Mouse (Mus musculus): ENCODE measurements around the gene Ctnna3. TPM values are rescaled to one million over a fixed set of nuclear protein-coding genes. Genes with fewer than 3 reads are reported as not detected.

The Ctnna3 gene
- polyA plus RNA-seq, 1 experiment = 0.70 TPM

DNA sequence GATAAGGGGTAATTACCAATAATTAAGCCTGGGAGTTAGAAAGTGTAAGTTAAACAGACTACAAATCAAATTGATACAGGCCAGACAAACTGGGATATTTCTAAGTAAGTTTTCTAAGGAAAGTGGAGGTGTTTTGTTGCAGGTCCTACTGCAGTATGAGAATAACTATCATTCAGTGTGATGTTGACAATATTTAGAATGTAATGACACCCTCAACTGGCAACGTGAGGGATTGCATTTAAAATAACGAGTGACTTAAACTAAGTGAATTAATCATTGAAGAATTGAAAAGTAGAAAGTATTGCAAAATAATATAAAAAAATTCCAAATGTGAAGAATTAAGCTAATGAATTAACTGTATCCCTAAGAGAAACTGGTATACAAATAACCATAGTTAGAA, 49.0 kb downstream of the Ctnna3 start:
- peak in 1 of 2 experiments; percentile 44 for DNase-seq (ENCODE audit: extremely low spot score in 1 of 2, low spot score in 1 of 2)

DNA sequence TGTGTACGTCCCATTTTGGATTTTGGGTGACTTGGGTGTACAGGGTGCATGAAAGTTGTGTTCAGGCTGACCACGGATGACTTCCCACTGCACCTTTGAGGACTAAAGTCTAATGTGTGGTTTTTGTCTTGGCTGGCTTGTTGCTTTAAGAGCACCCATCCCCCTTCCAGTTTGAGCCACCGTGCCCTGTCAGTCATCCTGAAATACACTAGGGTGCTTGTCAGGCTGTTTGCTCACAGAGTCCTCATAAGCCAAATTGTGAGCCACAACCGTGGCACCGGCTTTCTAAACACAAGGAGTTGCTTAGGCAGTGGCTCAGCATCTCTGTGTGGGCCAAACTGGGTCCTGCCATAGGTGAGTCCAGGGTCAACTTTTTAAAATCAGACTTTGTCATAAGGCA, 50.2 kb downstream of the Ctnna3 start:
- no peak for DNase-seq (ENCODE audit: extremely low spot score in 1 of 2, low spot score in 1 of 2)

DNA sequence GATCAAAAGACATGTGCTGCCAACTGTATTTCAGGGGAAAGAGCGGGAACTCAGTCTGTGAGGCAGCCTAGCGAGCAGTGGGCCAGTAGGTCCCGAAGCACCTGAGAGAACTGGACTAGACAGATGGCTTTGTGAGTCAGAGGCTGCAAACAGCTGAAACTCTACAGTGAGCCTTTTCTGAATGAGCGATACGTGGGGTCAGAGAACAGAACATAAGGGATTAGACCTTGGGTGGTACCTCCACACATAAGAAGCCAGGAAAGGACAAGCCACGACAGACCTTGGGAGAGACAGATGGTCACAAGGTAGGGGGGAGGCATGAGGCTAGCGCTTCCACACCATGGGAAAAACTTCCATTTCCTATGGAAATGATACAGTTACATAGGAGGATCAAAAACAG, 58.4 kb downstream of the Ctnna3 start:
- DNase-seq (ENCODE audit: extremely low spot score in 1 of 2, low spot score in 1 of 2) = no peak

DNA sequence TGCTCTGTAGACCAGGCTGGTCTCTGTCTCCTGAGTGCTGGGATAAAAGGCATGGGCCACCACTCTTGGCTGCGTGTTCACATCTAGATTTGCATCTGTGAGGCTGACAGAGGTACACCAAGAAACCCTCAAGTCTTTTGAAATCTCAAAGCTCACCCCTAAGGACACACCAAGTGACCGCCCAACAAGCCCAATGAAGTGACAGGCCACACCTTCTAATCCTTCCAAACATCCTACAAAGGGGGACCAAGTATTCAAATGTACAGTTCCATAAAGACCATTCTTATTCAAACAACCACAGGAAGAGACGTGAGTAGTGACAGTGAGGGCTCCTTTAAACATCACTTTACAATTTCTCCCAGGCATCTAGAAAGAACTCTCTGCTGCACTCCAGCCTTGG, 94.1 kb downstream of the Ctnna3 start:
- DNase-seq (ENCODE audit: extremely low spot score in 1 of 2, low spot score in 1 of 2) = no peak

DNA sequence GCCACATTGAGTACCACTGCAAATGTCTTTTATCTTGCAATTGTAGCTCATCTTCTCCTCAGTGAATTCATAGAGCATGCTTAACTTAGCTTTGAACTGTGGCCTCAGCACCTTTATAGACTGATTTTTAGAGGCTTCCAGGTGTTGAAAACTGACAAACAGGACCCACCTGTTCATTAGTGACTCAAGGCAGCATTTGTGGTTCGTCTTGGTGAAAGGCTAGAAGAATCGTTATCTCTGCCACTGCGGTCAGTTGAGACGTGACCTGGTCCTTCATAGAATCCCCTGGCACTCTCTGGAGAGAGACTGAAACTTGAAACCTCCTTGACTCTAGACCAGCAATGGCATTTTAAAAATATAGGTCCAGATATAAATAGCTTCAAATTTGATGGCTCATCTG, 96.1 kb downstream of the Ctnna3 start:
- DNase-seq (ENCODE audit: extremely low spot score in 1 of 2, low spot score in 1 of 2) = no peak

DNA sequence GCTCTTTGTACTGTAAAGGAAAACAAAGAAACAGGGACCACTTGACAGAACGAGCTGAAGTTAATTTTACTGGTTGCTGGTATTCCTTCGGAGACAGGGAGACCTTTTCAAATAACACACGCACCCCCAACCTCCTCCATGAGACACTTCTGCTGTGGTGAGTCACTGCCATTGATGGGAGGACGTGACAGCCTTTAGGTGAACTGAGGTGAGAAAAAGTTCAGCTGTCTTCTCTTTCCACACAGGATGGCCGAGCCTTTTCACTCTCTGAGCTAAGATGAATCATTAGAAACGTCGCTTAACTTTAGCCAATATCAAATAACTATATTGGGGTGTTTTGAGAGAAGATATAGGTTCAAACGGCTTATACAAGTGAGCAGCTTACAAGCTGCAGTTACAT, 102.5 kb downstream of the Ctnna3 start:
- DNase-seq (ENCODE audit: extremely low spot score in 1 of 2, low spot score in 1 of 2) = peak in 1 of 2 experiments; percentile 17

DNA sequence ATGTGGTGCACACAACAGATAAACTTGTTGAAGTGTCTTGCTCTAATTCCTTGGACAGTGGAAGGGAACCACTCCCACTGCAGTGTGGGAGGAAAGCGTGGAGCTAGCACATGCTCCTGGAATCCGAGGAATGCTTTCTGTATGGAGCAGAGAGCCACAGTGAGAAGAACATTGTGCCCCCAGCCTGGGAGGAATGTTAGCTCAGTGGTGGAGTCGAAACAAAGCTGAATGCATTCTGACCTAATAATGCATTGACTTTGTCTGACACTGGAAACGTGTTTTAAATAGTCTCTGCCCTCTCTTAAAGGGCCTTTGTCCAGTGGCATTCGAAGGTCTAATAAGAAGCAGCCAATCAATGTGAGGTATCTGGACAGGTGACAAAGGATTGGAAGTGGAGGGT, 111.9 kb downstream of the Ctnna3 start:
- DNase-seq (ENCODE audit: extremely low spot score in 1 of 2, low spot score in 1 of 2) = no peak

DNA sequence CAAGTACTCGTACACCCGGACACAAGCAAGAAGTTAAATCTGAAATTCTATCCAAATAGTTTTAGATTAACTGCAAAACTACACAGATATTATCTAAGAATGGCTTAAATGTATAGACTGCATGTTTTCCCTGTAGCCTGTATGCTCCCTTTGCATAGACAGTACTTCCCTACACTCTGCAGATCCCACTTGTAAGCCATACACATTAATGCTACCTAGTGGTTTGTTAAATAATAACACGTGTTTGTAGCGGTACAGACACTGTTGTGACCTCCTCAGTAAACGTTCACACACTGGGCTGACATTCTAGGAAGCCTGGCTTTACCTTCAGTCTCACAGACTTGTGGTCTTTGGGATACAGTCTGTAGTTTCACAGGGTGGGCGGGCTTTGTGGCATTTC, 112.6 kb downstream of the Ctnna3 start:
- no peak for DNase-seq (ENCODE audit: extremely low spot score in 1 of 2, low spot score in 1 of 2)

DNA sequence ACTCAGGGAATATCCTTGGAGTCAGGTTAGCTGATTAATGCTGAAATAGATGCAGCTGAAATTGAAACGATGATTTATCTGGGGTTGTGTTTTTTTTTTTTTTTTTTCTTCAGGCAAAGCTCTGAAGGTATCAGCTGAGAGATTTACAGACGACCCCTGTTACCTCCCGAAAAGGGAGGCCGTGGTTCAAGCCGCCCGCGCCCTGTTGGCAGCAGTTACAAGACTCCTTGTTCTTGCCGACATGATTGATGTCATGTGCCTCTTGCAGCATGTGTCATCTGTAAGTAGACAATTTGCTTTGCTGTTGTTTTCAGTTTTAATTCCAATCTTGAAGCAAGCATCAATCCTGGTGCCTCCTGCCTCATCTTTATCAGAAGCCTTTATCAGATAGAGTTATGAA, 136.8 kb downstream of the Ctnna3 start:
- no peak for DNase-seq (ENCODE audit: extremely low spot score in 1 of 2, low spot score in 1 of 2)

DNA sequence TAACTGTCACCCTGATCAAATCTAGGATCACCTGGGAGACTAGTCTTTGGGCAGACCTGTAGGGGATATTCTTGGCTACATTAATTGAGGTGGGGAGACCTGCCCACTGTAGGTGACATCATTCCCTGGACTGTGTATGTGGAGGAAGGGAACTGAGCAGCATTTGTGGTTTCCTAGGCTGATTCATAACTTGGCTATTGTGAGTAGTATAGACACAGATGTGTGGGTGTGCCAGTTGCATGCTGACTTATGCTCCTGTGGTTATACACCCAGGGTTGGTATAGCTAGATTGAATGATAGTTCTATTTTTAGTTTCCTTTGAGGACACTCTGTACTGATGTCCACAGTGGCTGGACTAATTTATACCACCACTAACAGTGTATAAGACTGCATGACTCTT, 141.7 kb downstream of the Ctnna3 start:
- no peak for DNase-seq (ENCODE audit: extremely low spot score in 1 of 2, low spot score in 1 of 2)

DNA sequence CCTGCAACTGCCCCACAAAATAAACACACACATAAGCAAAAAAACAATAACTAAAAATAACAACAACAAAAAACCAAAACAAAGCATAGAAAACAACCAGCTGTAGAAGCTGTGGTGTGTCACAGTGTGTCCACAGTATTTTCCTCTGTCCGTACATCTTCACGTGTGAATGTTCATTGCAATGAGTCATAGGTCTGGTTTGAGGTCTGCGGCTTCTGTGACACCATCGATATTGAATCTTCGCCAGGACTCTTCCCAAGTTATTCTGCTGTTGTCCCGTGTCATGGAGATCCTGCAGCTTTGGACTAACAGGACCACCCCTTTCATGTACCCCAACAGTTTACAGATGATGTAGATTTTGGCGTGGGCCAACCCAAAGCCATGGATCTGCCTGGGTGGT, 143.0 kb downstream of the Ctnna3 start:
- no peak for DNase-seq (ENCODE audit: extremely low spot score in 1 of 2, low spot score in 1 of 2)

DNA sequence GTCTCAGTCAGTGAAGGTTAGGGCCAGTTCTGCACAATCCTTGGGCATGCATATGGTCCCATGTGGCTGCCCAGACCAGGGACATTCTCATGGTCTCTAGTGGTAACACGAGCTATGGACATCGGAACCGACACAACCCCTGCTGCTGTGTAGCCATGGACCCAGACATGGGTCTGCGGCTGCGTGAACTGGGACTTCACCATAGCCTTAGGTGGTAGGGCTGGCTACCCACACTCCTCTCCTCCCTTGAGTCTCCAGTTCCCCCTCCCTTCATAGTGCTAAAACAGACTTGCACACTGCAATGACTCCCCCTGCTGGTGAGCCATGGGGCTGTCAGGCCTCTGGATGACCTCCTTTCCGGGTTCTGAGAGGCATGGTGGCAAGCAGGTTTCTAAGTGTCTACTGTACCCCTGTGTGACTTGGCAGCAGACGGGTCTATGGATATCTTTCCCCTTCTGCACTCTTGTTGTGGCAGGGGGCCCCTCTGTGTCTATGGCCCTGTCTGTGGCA, 144.3 kb downstream of the Ctnna3 start:
- peak in 1 of 2 experiments; percentile 50 for DNase-seq (ENCODE audit: extremely low spot score in 1 of 2, low spot score in 1 of 2)

DNA sequence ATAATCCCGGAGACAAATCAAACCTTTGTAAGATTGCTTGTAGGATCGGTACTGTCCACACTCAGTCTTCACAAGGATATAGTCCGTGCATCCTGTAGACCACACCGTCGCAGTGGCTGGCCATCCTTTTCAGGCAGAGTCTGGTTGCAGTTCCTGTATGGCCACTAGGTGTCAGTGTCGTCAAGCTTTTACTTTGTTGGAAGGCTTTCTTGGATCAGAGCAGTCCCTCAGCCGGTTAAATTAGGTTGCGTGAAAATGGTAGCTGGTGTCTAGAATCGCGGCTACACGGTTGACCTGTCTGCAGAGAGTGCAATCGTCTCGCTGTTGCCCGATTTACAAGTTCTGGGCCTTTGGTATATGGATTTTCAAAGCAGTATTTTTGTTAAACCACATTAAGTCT, 152.7 kb downstream of the Ctnna3 start:
- peak; percentile 59 to 96 for DNase-seq (ENCODE audit: extremely low spot score in 1 of 2, low spot score in 1 of 2)

DNA sequence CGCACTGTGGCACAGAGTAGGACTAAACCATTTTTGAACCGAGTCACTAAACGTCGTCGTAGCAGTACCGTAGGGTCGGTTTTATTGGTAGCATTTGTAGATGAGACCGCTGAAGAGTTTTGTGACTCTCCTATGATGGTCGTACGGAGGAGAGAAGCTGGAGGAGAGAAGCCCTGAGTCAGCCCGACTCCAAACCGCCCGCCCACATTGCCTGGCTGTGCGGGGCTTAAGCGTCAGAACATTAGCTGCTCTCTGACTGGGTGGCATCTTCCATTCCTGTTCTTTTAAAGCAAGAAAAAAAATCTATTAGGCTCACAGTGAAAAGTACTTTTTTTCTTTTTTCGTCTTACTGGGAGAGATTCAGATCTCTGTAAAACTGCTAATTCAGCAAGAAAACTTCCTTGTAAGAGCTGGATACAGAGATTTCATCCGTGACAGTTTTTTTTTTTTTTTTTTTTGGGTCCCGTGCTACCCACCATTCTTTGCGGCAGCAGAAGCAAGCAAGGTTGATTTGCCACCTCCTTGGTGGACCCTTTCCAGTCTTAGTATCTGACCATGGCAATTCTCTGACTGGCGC, 154.0 kb downstream of the Ctnna3 start:
- DNase-seq (ENCODE audit: extremely low spot score in 1 of 2, low spot score in 1 of 2) = peak in 1 of 2 experiments; percentile 33

DNA sequence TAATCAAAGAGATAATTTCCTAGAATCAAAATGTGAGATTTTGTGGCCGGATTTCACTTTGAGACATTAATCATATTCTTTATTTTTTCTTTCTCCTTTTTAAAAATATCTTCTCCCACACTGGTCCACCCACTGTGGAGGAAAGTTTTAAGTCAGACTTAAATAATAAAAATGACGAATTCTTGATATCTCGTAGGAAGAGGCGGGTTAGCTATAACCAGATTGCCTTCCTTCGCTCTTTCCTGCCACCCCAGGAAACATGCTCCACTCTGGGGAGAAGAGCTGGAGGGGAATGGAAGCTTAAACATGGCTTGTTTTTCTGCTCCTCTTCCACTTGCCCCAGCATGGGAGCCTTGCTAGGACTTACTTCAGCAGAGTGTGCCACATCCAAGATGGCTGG, 169.5 kb downstream of the Ctnna3 start:
- DNase-seq (ENCODE audit: extremely low spot score in 1 of 2, low spot score in 1 of 2) = no peak

DNA sequence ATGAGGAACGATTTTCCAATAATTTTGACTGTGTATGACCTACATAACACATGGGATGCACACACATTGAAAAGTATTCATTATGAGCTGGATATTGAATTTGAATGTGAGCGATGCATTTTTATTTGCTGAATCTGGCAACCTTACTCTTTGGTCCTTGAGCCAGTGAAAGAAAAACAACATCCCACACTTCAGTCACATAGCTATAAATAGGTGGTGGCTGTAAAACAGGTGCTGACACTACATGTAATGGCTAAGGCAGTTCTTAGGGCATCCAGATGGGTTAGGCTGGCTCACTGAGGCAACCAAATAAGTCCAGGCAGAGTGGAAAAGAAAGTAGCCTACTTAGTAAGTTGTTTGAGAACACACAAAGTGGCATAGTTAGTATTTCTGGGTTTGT, 171.3 kb downstream of the Ctnna3 start:
- DNase-seq (ENCODE audit: extremely low spot score in 1 of 2, low spot score in 1 of 2) = no peak

DNA sequence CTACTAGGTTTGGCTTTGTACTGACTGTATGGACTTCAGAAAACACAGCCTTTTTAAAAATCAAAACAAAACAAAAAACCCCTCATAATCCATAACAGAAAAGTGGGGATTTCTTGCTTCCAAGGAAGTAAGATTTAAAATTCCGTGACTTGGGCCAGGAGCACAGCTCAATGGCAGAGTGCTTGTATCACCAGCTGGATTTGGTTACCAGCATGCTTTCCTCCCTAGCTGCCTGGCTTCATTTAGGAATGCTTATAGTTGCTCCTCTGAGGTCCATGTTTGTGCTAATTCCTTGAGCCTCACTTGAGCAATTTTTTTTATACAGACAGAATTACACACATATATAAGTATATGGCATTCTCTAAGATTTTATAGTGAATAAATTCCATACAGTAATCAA, 198.6 kb downstream of the Ctnna3 start:
- no peak for DNase-seq (ENCODE audit: extremely low spot score in 1 of 2, low spot score in 1 of 2)

DNA sequence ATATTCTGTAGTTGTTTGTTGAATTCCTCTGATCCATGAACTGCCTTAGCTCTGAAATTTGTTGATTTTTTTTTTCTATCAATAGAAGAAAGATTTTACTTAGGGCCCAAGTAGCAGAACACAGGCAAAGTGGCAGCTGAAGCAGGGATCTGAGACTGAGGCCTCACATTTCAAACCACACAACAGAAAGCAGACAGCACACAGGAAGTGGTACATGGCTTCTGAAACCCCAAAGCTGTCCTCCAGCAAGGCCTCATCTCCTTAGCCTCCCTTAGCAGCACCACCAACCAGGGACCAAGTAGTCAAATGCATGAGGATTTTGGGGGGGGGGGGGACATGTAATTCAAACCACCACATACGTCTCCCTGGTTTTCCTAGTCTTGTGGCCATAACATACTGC, 204.0 kb downstream of the Ctnna3 start:
- DNase-seq (ENCODE audit: extremely low spot score in 1 of 2, low spot score in 1 of 2) = no peak

DNA sequence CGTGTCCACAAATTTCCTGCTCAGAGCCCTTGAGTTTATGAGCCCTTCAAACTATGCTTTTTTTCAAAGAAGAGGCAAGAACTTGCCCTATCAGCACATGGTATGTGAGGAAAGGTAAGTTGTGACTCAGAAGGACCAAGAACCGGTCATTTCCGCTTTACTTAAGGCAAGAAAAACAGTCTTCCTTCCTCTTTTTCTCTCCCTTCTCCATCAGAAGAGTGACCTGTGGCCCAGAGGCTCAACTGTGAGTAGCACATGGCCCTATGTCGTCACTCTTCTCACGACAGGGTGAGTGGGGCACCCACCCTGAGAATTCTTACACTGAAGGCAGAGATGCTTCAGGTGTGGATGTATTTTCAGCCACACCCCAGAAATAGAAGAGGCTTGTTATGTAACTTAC, 208.1 kb downstream of the Ctnna3 start:
- DNase-seq (ENCODE audit: extremely low spot score in 1 of 2, low spot score in 1 of 2) = no peak

DNA sequence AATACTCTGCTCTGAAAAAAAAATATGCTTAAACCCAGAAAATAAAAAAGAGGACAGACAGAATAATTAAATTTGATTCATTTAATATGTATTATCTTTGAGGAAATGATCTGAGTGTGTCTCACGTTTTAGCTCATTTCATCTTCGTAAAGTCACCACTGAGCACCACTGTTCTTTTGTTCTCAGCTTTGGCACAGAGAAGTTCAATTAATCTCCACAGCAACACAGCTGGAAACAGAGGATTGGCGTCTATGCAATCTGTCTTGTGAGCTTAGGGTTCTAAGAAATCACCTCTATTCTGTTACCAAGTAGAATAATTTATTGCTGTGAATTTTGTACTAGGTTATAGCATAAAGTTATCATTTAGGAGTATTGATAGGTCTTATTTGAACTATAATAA, 217.4 kb downstream of the Ctnna3 start:
- no peak for DNase-seq (ENCODE audit: extremely low spot score in 1 of 2, low spot score in 1 of 2)

DNA sequence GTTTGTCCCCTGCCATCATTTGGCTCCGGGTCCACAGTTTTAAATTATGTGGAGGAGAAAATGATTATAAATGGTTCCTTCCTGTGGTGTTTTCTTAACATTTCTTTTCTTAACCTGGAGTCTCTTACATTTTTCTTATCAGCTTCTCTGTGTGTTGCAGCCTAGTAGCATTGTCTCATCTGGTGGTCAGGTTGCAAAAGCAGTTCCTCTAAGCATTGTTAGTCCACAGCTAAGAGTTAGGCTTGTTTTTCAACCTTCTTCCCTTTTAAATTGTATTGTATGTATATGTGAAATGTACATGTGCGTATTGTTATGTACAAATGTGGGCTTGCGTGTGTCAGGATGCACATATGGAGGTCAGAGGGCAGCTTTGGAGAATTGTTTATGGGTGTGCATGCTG, 220.4 kb downstream of the Ctnna3 start:
- DNase-seq (ENCODE audit: extremely low spot score in 1 of 2, low spot score in 1 of 2) = no peak

DNA sequence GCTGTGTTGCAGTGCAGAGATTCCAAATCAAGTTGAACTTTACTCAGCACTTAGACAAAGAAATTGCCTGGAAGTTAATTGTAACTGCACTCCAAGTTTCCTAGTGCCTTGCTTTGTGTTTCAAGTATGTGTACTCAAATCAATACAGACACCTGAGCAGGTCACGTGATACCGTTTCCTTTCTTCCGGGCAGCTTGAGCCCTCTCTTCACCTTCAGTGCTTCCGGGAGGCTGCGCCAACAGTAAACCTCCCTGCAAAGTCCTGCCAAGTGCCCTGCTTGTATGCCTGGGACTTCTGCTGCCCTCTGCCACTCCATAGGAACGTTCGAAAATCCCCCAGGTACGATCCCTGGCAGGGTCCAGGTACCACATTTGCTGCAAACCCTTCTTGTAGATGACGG, 223.0 kb downstream of the Ctnna3 start:
- no peak for DNase-seq (ENCODE audit: extremely low spot score in 1 of 2, low spot score in 1 of 2)

DNA sequence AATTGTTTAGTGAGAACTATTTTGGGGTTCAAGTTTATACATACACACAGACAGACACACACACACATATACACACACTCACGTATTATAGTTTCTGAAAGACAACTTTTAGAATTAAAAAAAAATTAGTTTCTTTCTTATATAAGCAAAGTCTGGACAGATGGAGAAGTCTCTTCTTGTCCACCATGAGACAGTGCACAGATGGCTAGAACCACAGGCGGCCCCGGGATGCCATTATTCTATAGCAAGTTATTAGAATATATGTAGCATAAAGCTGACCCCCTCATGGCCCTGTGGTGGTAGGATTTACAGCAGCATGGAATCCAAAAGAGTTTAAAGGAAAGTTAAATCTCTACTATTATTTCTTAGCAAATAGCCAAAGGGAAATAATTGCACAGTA, 223.7 kb downstream of the Ctnna3 start:
- DNase-seq (ENCODE audit: extremely low spot score in 1 of 2, low spot score in 1 of 2) = no peak
